Mouse (Mus musculus): Measurements from ENCODE around the gene Cib2. TPM values are rescaled to one million over a fixed set of nuclear protein-coding genes. Genes with fewer than 3 reads are reported as not detected.

The Cib2 gene
- polyA plus RNA-seq, 1 experiment = 6.0 TPM

GRCm38 (mm10) chr9:54501453-54502110 is 58.4 kb downstream of the Cib2 start, which contains the start of gene Dmxl2:
Gene Dmxl2, minus strand, starts transcription at chr9:54501626.
- Histone ChIP-seq H3K27me3 (replicated peaks) (peaks cover 29% of the 10 kb centered on the region), H3K4me3 (replicated peaks) (peak within 1 kb of the TSS; percentile 98)

GRCm38 (mm10) chr9:54500832-54501452 is 59.1 kb downstream of the Cib2 start:
- H3K4me1 ChIP-seq = peaks cover 24% of the 10 kb centered on the region
- peaks cover 27% of the 10 kb centered on the region for H3K27me3 ChIP-seq (replicated peaks)
- no peaks in the 10 kb centered on the region for H3K36me3 ChIP-seq (replicated peaks; ENCODE audit: low read length)
- no peaks in the 10 kb centered on the region for H3K9me3 ChIP-seq
- peak overlapping the region; percentile 98 for H3K4me3 ChIP-seq (replicated peaks)
- TF ChIP-seq GATA1 (IDR thresholded peaks at IDR 0.05; ENCODE audit: borderline replicate concordance, low read length) (no peak), FLI1 (IDR thresholded peaks at IDR 0.05; ENCODE audit: low read length) (no peak)

More at GRCm38 (mm10) chr9:54501453-54502110, 58.4 kb downstream of the Cib2 start, which contains the start of gene Dmxl2:
- no peaks in the 10 kb centered on the region for H3K36me3 ChIP-seq (replicated peaks; ENCODE audit: low read length)
- peaks cover 24% of the 10 kb centered on the region for H3K4me1 ChIP-seq
- no peaks in the 10 kb centered on the region for H3K9me3 ChIP-seq
- TF ChIP-seq GATA1 (IDR thresholded peaks at IDR 0.05; ENCODE audit: borderline replicate concordance, low read length) = no peak
- TF ChIP-seq FLI1 (IDR thresholded peaks at IDR 0.05; ENCODE audit: low read length) = no peak

GRCm38 (mm10) chr9:54499791-54500190 is 60.2 kb downstream of the Cib2 start:
- Histone ChIP-seq H3K4me1 (peaks cover 32% of the 10 kb centered on the region), H3K27me3 (replicated peaks) (peaks cover 22% of the 10 kb centered on the region), H3K36me3 (replicated peaks; ENCODE audit: low read length) (no peaks in the 10 kb centered on the region), H3K4me3 (replicated peaks) (peak overlapping the region; percentile 64), H3K9me3 (no peaks in the 10 kb centered on the region)
- TF ChIP-seq FLI1 (IDR thresholded peaks at IDR 0.05; ENCODE audit: low read length) (no peak), GATA1 (IDR thresholded peaks at IDR 0.05; ENCODE audit: borderline replicate concordance, low read length) (no peak)

DNA sequence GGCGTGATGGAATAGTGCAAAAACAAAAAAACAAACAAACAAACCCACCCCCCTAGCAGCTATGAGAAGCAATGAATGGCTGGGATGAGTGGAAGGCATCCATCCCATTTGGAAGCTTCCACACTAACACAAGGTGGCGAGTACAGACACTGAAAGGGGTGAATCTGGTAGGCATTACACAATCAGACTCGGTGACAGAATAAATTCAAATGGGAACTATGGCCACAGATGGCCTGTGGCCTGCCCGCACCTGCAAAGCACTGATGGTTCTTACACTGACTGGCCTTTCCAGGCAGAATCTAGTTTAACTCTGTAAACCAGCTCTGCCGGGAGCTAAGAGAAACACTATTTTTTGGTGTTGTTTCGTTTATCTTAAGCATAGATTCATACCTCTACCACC is 60.7 kb downstream of the Cib2 start:
- H3K27me3 ChIP-seq (replicated peaks) = peaks cover 20% of the 10 kb centered on the region
- TF ChIP-seq GATA1 (IDR thresholded peaks at IDR 0.05; ENCODE audit: borderline replicate concordance, low read length) (no peak), FLI1 (IDR thresholded peaks at IDR 0.05; ENCODE audit: low read length) (no peak)

More for the DNA sequence above, 60.7 kb downstream of the Cib2 start:
- H3K9me3 ChIP-seq = no peaks in the 10 kb centered on the region
- H3K4me3 ChIP-seq (replicated peaks) = no peak overlapping the region
- peaks cover 34% of the 10 kb centered on the region for H3K4me1 ChIP-seq
- H3K36me3 ChIP-seq (replicated peaks; ENCODE audit: low read length) = no peaks in the 10 kb centered on the region

Other genes with a start within 250 kb of the Cib2 start
- gene Dmxl2, start 58.6 kb downstream of the Cib2 start, polyA plus RNA-seq (2012; ENCODE audit: insufficient read depth, low replicate concordance) = 0.69 and 0.80 TPM in 2 replicates
- gene Sh2d7, start 21.2 kb downstream of the Cib2 start, polyA plus RNA-seq (2012; ENCODE audit: insufficient read depth, low replicate concordance) = not detected in 2 replicates
- gene Idh3a, start 26.1 kb upstream of the Cib2 start, polyA plus RNA-seq (2012; ENCODE audit: insufficient read depth, low replicate concordance) = 7.2 and 14.4 TPM in 2 replicates
- 1.8 TPM in 1 of 2 replicates, not detected in the other for gene Acsbg1, start 101.7 kb upstream of the Cib2 start, polyA plus RNA-seq (2012; ENCODE audit: insufficient read depth, low replicate concordance)
- 0.46 TPM in 1 of 2 replicates, not detected in the other for gene Dnaja4, start 138.7 kb upstream of the Cib2 start, polyA plus RNA-seq (2012; ENCODE audit: insufficient read depth, low replicate concordance)
- gene Wdr61, start 174.3 kb upstream of the Cib2 start, polyA plus RNA-seq (2012; ENCODE audit: insufficient read depth, low replicate concordance) = 10.7 and 17.7 TPM in 2 replicates
- gene Crabp1, start 204.5 kb upstream of the Cib2 start, polyA plus RNA-seq (2012; ENCODE audit: insufficient read depth, low replicate concordance) = not detected in 2 replicates

Measured in megakaryocyte, embryonic 14.5 days (primary cell).